18 mouse cellular contexts compared by ENCODE assay signal in genomic region chr2:93909716-93910115, GRCm38 (mm10). TPM values are rescaled to one million over a fixed set of nuclear protein-coding genes. Genes with fewer than 3 reads are reported as not detected.
DNase-seq lines count a peak whose midpoint lies in the region; ATAC-seq and TF ChIP-seq lines count a peak whose summit lies in the region.
"Had no signal": no experiment of that assay in that cellular context is flagged by ENCODE, and none has a peak within 500 bp of the region (broad histone marks: within the 10 kb centered on the region; RNA-seq: fewer than 3 reads in every experiment).

No protein-coding gene starts in this region.

- no peaks in the 10 kb centered on the region for H3K27me3 ChIP-seq in heart, adult 2 months (ENCODE audit: control insufficient read depth, insufficient read depth, low read length)
- H3K27me3 ChIP-seq in heart, embryonic 12.5 days (replicated peaks), result peaks cover 6% of the 10 kb centered on the region; the same call in 1 of the 2 replicates
- H3K27me3 ChIP-seq: embryonic facial prominence, embryonic 12.5 days; hindbrain, embryonic 13.5 days; midbrain, embryonic 12.5 days had no signal

- no peak for TF ChIP-seq POLR2A in heart, adult 2 months (IDR thresholded peaks at IDR 0.05; ENCODE audit: insufficient read depth, low read depth, low read length)

- no peaks in the 10 kb centered on the region for H3K79me2 ChIP-seq in heart, adult 2 months (replicated peaks; ENCODE audit: control insufficient read depth, insufficient read depth, low read length)

- no peak overlapping the region for H3K4me2 ChIP-seq in heart, embryonic 12.5 days
- H3K4me2 ChIP-seq: embryonic facial prominence, embryonic 12.5 days; hindbrain, embryonic 13.5 days; lung, embryonic 14.5 days; midbrain, embryonic 12.5 days had no signal

- TF ChIP-seq CTCF in heart, adult 2 months (IDR thresholded peaks at IDR 0.05), result no peak

- WGBS in heart, adult 2 months, result 45% methylated on average over 5 of the region's 5 CpGs
- 74% methylated on average over 5 of the region's 5 CpGs for WGBS in heart, embryonic 12.5 days

- no peak overlapping the region for H3K9ac ChIP-seq in heart, adult 2 months (ENCODE audit: low read depth, low read length)
- H3K9ac ChIP-seq in heart, embryonic 12.5 days, result no peak overlapping the region
- H3K9ac ChIP-seq: embryonic facial prominence, embryonic 12.5 days; hindbrain, embryonic 13.5 days; lung, embryonic 14.5 days; midbrain, embryonic 12.5 days had no signal

- H3K36me3 ChIP-seq in heart, adult 2 months (ENCODE audit: control insufficient read depth, insufficient read depth, low read length), result no peaks in the 10 kb centered on the region
- no peaks in the 10 kb centered on the region for H3K36me3 ChIP-seq in heart, embryonic 12.5 days
- H3K36me3 ChIP-seq: embryonic facial prominence, embryonic 12.5 days; hindbrain, embryonic 13.5 days; midbrain, embryonic 12.5 days had no signal

- intact Hi-C loops in heart, adult 2 months (cut with DNase I), result loop anchor here (5.0 kb wide), 1 partner anchor 48 kb away; the partner anchor contains the start of gene Gm13889

- H3K4me1 ChIP-seq in heart, adult 2 months (ENCODE audit: control insufficient read depth, insufficient read depth, low read length), result peaks cover 16% of the 10 kb centered on the region
- H3K4me1 ChIP-seq in heart, embryonic 12.5 days (replicated peaks), result no peaks in the 10 kb centered on the region
- H3K4me1 ChIP-seq: midbrain, embryonic 12.5 days had no signal

- H3K9me3 ChIP-seq in heart, embryonic 12.5 days (replicated peaks), result no peaks in the 10 kb centered on the region
- H3K9me3 ChIP-seq: embryonic facial prominence, embryonic 12.5 days; hindbrain, embryonic 13.5 days; midbrain, embryonic 12.5 days had no signal

- peak; percentile 67 for DNase-seq in adrenal gland, postnatal 14 days
- no peak for DNase-seq in adrenal gland, postnatal 4 days (ENCODE audit: low spot score in 2 of 2)
- DNase-seq in heart, adult 2 months, result peak in 1 of 2 experiments; percentile 57
- DNase-seq in adipocyte (ENCODE audit: low spot score), result peak; percentile 75
- DNase-seq in lung, postnatal 36 days, result peak; percentile 60
- DNase-seq: B cell, adult 2 months; kidney, postnatal 14 days; lung, embryonic 14.5 days; right cerebral cortex, adult 18-20 months; thymus, postnatal 25 days had no signal

- no peak for TF ChIP-seq EP300 in heart, adult 2 months (IDR thresholded peaks at IDR 0.05; ENCODE audit: insufficient read depth, low read depth, low read length)

- no peak overlapping the region for H3K4me3 ChIP-seq in heart, adult 2 months
- H3K4me3 ChIP-seq in heart, embryonic 12.5 days, result no peak overlapping the region
- H3K4me3 ChIP-seq: embryonic facial prominence, embryonic 12.5 days; hindbrain, embryonic 13.5 days; midbrain, embryonic 12.5 days had no signal

- peak overlapping the region; percentile 5; the same call in 1 of the 2 replicates for H3K27ac ChIP-seq in heart, adult 2 months
- no peak overlapping the region for H3K27ac ChIP-seq in heart, embryonic 12.5 days (ENCODE audit: poor library complexity, severe bottlenecking)
- H3K27ac ChIP-seq: embryonic facial prominence, embryonic 12.5 days; hindbrain, embryonic 13.5 days; midbrain, embryonic 12.5 days had no signal

- no peak for ATAC-seq in heart, embryonic 12.5 days (ENCODE audit: insufficient number of reproducible peaks, low FRiP score)
- ATAC-seq in granulocyte monocyte progenitor cell, adult 5-6 weeks (replicated peaks; ENCODE audit: poor library complexity, severe bottlenecking), result no peak
- ATAC-seq: intestine, embryonic 16.5 days had no signal

RNA-seq across cellular contexts. Expression of gene Accsl, which starts 40.8 kb away (rescaled TPM):
- 1.2 TPM in 2 replicates for total RNA-seq in adrenal gland, postnatal 14 days (2021)
- under 1 TPM; 0.22 to 0.99 TPM for total RNA-seq in adrenal gland, postnatal 4 days (2021)
- total RNA-seq in heart, adult 2 months (2021), result not detected
- polyA plus RNA-seq in heart, adult 2 months (2012; rRNA removed), result 0.20 TPM in 1 of 2 replicates, not detected in the other
- not detected in 2 replicates for polyA plus RNA-seq in heart, embryonic 12.5 days (2016; fragmentation: Nextera tagmentation; extraction: Ambion mirVana)
- not detected in 2 replicates for total RNA-seq in granulocyte monocyte progenitor cell, adult 5-6 weeks (2014; fragmentation: Nextera tagmentation)
- total RNA-seq in granulocyte monocyte progenitor cell, adult 5-6 weeks (2017), result not detected in 2 replicates
- total RNA-seq: liver, adult 2 months had no signal
- polyA plus RNA-seq: embryonic facial prominence, embryonic 12.5 days; heart, embryonic 16.5 days; intestine, embryonic 16.5 days; liver, adult 2 months had no signal

RNA-seq across cellular contexts. Expression of gene Gm13889, which starts 47.3 kb away (rescaled TPM):
- total RNA-seq in adrenal gland, postnatal 14 days (2021), result 29.6 and 43.3 TPM in 2 replicates
- 10 to 100 TPM; 26.7 to 28.4 TPM for total RNA-seq in adrenal gland, postnatal 4 days (2021)
- total RNA-seq in heart, adult 2 months (2021), result 10 to 100 TPM in 1 of 2 experiments, 1 to 10 TPM in 1; 9.4 to 12.4 TPM
- 5.7 and 8.3 TPM in 2 replicates for polyA plus RNA-seq in heart, adult 2 months (2012; rRNA removed)
- 5.9 and 6.9 TPM in 2 replicates for polyA plus RNA-seq in heart, embryonic 12.5 days (2016; fragmentation: Nextera tagmentation; extraction: Ambion mirVana)
- total RNA-seq in granulocyte monocyte progenitor cell, adult 5-6 weeks (2014; fragmentation: Nextera tagmentation), result not detected in 2 replicates
- not detected in 2 replicates for total RNA-seq in granulocyte monocyte progenitor cell, adult 5-6 weeks (2017)

RNA-seq across cellular contexts. Expression of gene Accs, which starts 60.0 kb away (rescaled TPM):
- 6.7 and 11.6 TPM in 2 replicates for total RNA-seq in adrenal gland, postnatal 14 days (2021)
- total RNA-seq in adrenal gland, postnatal 4 days (2021), result 10 to 100 TPM; 21.0 to 24.5 TPM
- total RNA-seq in heart, adult 2 months (2021), result 1 to 10 TPM; 4.1 to 4.5 TPM
- polyA plus RNA-seq in heart, adult 2 months (2012; rRNA removed), result 10.5 and 10.7 TPM in 2 replicates
- polyA plus RNA-seq in heart, embryonic 12.5 days (2016; fragmentation: Nextera tagmentation; extraction: Ambion mirVana), result 6.2 and 6.6 TPM in 2 replicates
- 30.8 and 40.3 TPM in 2 replicates for total RNA-seq in granulocyte monocyte progenitor cell, adult 5-6 weeks (2014; fragmentation: Nextera tagmentation)
- total RNA-seq in granulocyte monocyte progenitor cell, adult 5-6 weeks (2017), result 16.1 and 21.2 TPM in 2 replicates

Comparison
In these comparisons a context has a peak if more than half of its experiments do, and no peak if none do; other contexts are left out.
1. DNase-seq: peak in adrenal gland, postnatal 14 days (single experiment), adipocyte (single experiment) and lung, postnatal 36 days (single experiment); none in adrenal gland, postnatal 4 days (0 of 2).
2. RNA of gene Gm13889, which starts 47.3 kb away (total RNA-seq): 29.6 to 43.3 TPM in adrenal gland, postnatal 14 days, 26.7 to 28.4 TPM in adrenal gland, postnatal 4 days and 9.4 to 12.4 TPM in heart, adult 2 months; not detected in granulocyte monocyte progenitor cell, adult 5-6 weeks; every median in the first group is over 10 times any median in the second.